Mouse (Mus musculus): Measurements from ENCODE around the gene Gatad2b.
"Not testable (repeated sequence)": the region's sequence is repeated elsewhere in the genome, so short reads cannot be mapped to it uniquely, and the experiment has no call there.

Gene Gatad2b

GRCm38 (mm10) chr3:90292345-90293275 lies at the start of gene Gatad2b:
Gene Gatad2b (plus strand): TSS chr3:90293178.
- DNase-seq (ENCODE audit: low spot score) = peak; percentile 100

GRCm38 (mm10) chr3:90245406-90245805 lies 47.6 kb upstream of the Gatad2b start:
- DNase-seq (ENCODE audit: low spot score) = no peak

GRCm38 (mm10) chr3:90247630-90247959 lies 45.4 kb upstream of the Gatad2b start:
- no peak for DNase-seq (ENCODE audit: low spot score)

GRCm38 (mm10) chr3:90247960-90248745 lies 44.8 kb upstream of the Gatad2b start, which contains the start of gene Slc39a1:
Gene Slc39a1 (plus strand): TSS chr3:90248172.
- peak; percentile 93 for DNase-seq (ENCODE audit: low spot score)

GRCm38 (mm10) chr3:90248746-90249100 lies 44.3 kb upstream of the Gatad2b start:
- DNase-seq (ENCODE audit: low spot score) = no peak

- DNase-seq (ENCODE audit: low spot score) = no peak
Measured at GRCm38 (mm10) chr3:90250791-90251190, 42.2 kb upstream of the Gatad2b start.

GRCm38 (mm10) chr3:90251731-90252226 lies 41.2 kb upstream of the Gatad2b start:
- DNase-seq (ENCODE audit: low spot score) = not testable (repeated sequence)

- DNase-seq (ENCODE audit: low spot score) = not testable (repeated sequence)
Measured at GRCm38 (mm10) chr3:90252659-90253058, 40.3 kb upstream of the Gatad2b start.

GRCm38 (mm10) chr3:90253174-90253573 lies 39.8 kb upstream of the Gatad2b start:
- DNase-seq (ENCODE audit: low spot score) = not testable (repeated sequence)

GRCm38 (mm10) chr3:90253653-90254418 lies 39.1 kb upstream of the Gatad2b start, which contains the start of gene Crtc2:
Gene Crtc2 (plus strand): TSS chr3:90254163.
- DNase-seq (ENCODE audit: low spot score) = peak; percentile 97

GRCm38 (mm10) chr3:90254419-90255193 lies 38.4 kb upstream of the Gatad2b start:
- no peak for DNase-seq (ENCODE audit: low spot score)

GRCm38 (mm10) chr3:90255194-90255565 lies 37.8 kb upstream of the Gatad2b start:
- DNase-seq (ENCODE audit: low spot score) = no peak

GRCm38 (mm10) chr3:90255784-90256353 lies 37.1 kb upstream of the Gatad2b start:
- DNase-seq (ENCODE audit: low spot score) = no peak

GRCm38 (mm10) chr3:90256731-90257530 lies 36.0 kb upstream of the Gatad2b start:
- no peak for DNase-seq (ENCODE audit: low spot score)

- DNase-seq (ENCODE audit: low spot score) = no peak
Measured at GRCm38 (mm10) chr3:90258521-90258920, 34.5 kb upstream of the Gatad2b start.

GRCm38 (mm10) chr3:90263121-90263771 lies 29.7 kb upstream of the Gatad2b start:
- no peak for DNase-seq (ENCODE audit: low spot score)

- no peak for DNase-seq (ENCODE audit: low spot score)
Measured at GRCm38 (mm10) chr3:90264687-90265033, 28.3 kb upstream of the Gatad2b start.

- DNase-seq (ENCODE audit: low spot score) = peak; percentile 80
Measured at GRCm38 (mm10) chr3:90265034-90265931, 27.7 kb upstream of the Gatad2b start, which contains the start of gene Dennd4b. Gene Dennd4b (plus strand): TSS chr3:90265185.

Measured in left cerebral cortex, adult 11 months (tissue).